Mouse (Mus musculus) forebrain, postnatal 0 days (tissue): ENCODE measurements around the gene Gm28051. TPM values are rescaled to one million over a fixed set of nuclear protein-coding genes. Genes with fewer than 3 reads are reported as not detected.

Experiments used
- ATAC-seq: fragments of 200-750 bp; cut with Nextera tagmentation; 2 replicates; pipeline ENCODE4 v1.8.0; 2017; ENCODE audit warnings: mild to moderate bottlenecking, moderate library complexity
- DNase-seq: peaks from one replicate; pipeline ENCODE4 v3.0.0-alpha.2; 2015
- H3K27ac ChIP-seq: fragments of 300-500 bp; sonication (generic); 2 replicates; pipeline ENCODE4 v1.5.1; 2014; ENCODE audit warnings: low read depth, mild to moderate bottlenecking, antibody characterized with exemption, low read length, moderate library complexity, mixed read lengths
- H3K27me3 ChIP-seq: fragments of 300-500 bp; sonication (generic); 2 replicates; pipeline ENCODE4 v1.6.1; 2014; ENCODE audit warnings: mild to moderate bottlenecking, low read length, mixed read lengths; ENCODE audit not compliant: insufficient read depth
- H3K36me3 ChIP-seq: fragments of 300-500 bp; sonication (generic); 2 replicates; pipeline ENCODE4 v1.6.1; 2014; ENCODE audit warnings: mild to moderate bottlenecking, moderate library complexity; ENCODE audit not compliant: insufficient read depth
- H3K4me1 ChIP-seq: fragments of 300-500 bp; sonication (generic); 2 replicates; pipeline ENCODE4 v1.6.1; 2014; ENCODE audit warnings: antibody characterized with exemption; ENCODE audit not compliant: insufficient read depth
- H3K4me2 ChIP-seq: fragments of 300-500 bp; sonication (generic); 2 replicates; pipeline ENCODE4 v1.6.1; 2014; ENCODE audit warnings: low read depth, mild to moderate bottlenecking, moderate library complexity
- H3K4me3 ChIP-seq: fragments of 300-500 bp; sonication (generic); 2 replicates; pipeline ENCODE4 v1.5.1; 2014; ENCODE audit warnings: low read depth, low read length, mixed read lengths
- H3K9ac ChIP-seq: fragments of 300-500 bp; sonication (generic); 2 replicates; pipeline ENCODE4 v1.6.1; 2014; ENCODE audit warnings: mild to moderate bottlenecking
- H3K9me3 ChIP-seq: fragments of 300-500 bp; sonication (generic); 2 replicates; pipeline ENCODE4 v1.6.1; 2016; ENCODE audit warnings: low read length
- CTCF ChIP-seq: sonication (generic); IDR thresholded peaks from 2 replicates; pipeline ENCODE4 v1.5.1; 2016; ENCODE audit warnings: antibody characterized with exemption, control low read depth, low read depth
- WGBS: fragments of 180-500 bp; shearing (Covaris S2); extraction: QIAGEN DNeasy Blood & Tissue Kit; methylation state at CpG from one replicate; pipeline ENCODE4 v1.1.7; 2014; 5-methylcytosine and 5-hydroxymethylcytosine counted together
- polyA plus RNA-seq: library from polyadenylated mRNA; unstranded; fragments of >200 nt; fragmentation: Nextera tagmentation; extraction: Ambion mirVana; gene quantifications from 2 replicates; pipeline ENCODE4 v1.2.1, GENCODE M21; 2015
- total RNA-seq: library from RNA; depleted of rRNA; stranded (reverse); fragments of >200 nt; gene quantifications from 2 replicates; pipeline ENCODE4 v1.2.3, GENCODE M21; 2014

The Gm28051 gene
- total and polyA plus RNA-seq, 2 experiments from 2014 or later = not detected

GRCm38 (mm10) chr12:102703441-102703840 lies 54.1 kb downstream of the Gm28051 start:
- Histone ChIP-seq H3K4me1 (peaks cover 36% of the 10 kb centered on the region), H3K27ac (peak overlapping the region; percentile 96), H3K9me3 (no peaks in the 10 kb centered on the region), H3K4me3 (peak overlapping the region; percentile 88), H3K27me3 (no peaks in the 10 kb centered on the region), H3K36me3 (no peaks in the 10 kb centered on the region), H3K4me2 (peak overlapping the region; percentile 79), H3K9ac (peak overlapping the region; percentile 90)
- WGBS = 11% methylated on average over 6 of the region's 6 CpGs
- ATAC-seq = no peak
- no peak for TF ChIP-seq CTCF
- no peak for DNase-seq

DNA sequence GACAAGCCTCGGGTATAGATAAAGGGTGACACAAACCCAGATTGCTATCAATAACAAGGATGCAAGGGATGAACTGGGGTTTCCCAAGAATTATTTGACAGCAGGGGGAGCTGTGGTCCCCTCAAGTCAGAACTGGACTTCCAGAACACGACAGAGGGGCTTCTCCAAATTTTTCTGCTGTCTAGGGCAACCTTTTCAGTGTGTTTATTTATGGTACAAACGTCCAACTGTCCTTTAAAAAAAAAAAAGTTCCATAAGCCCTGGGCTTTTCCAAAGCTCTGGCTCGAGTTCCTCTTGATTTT lies 54.5 kb downstream of the Gm28051 start:
- Histone ChIP-seq H3K27ac (peak overlapping the region; percentile 96), H3K27me3 (no peaks in the 10 kb centered on the region), H3K4me3 (peak overlapping the region; percentile 88), H3K4me1 (peaks cover 40% of the 10 kb centered on the region), H3K9ac (peak overlapping the region; percentile 90), H3K36me3 (no peaks in the 10 kb centered on the region), H3K9me3 (no peaks in the 10 kb centered on the region), H3K4me2 (peak overlapping the region; percentile 79)
- ATAC-seq (no peak), DNase-seq (peak; percentile 59)
- peak; percentile 48 for TF ChIP-seq CTCF
- 3% methylated on average over 4 of the region's 4 CpGs for WGBS

- 5% methylated on average over 15 of the region's 15 CpGs for WGBS
These were observed 55.0 kb downstream of the Gm28051 start for GRCm38 (mm10) chr12:102702356-102703110.

GRCm38 (mm10) chr12:102701691-102702207 lies 55.8 kb downstream of the Gm28051 start:
- H3K9ac ChIP-seq = no peak overlapping the region; the same call in 1 of the 2 replicates
- TF ChIP-seq CTCF = no peak
- peaks cover 42% of the 10 kb centered on the region for H3K4me1 ChIP-seq

More at GRCm38 (mm10) chr12:102702356-102703110, 55.0 kb downstream of the Gm28051 start:
- H3K9ac ChIP-seq = peak overlapping the region; percentile 37
- H3K36me3 ChIP-seq = no peaks in the 10 kb centered on the region
- DNase-seq (peak; percentile 92), ATAC-seq (no peak)
- peak overlapping the region; percentile 79 for H3K4me2 ChIP-seq
- peak overlapping the region; percentile 96; the same call in 1 of the 2 replicates for H3K27ac ChIP-seq
- peak overlapping the region; percentile 88 for H3K4me3 ChIP-seq
- H3K9me3 ChIP-seq = no peaks in the 10 kb centered on the region
- peaks cover 42% of the 10 kb centered on the region for H3K4me1 ChIP-seq
- H3K27me3 ChIP-seq = no peaks in the 10 kb centered on the region
- TF ChIP-seq CTCF = peak; percentile 79

DNA sequence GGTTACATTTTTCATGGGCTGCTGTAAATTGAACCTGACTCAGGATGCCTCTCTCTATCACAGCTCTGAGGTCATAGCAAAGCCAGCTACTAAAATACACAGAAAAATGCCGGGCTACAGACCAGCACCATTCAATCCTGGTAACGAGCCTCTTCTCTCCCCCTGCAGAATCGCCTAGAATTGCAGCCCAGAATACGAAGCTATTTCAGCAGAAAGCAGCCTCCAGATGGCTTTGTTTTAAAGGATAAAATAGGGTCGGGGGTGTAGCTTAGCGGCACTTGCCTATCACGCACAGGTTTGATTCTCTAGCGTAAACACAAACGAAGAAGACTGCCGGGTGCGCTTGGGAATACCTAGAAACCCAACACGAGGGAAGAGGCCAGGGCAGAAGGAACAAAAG lies 57.1 kb downstream of the Gm28051 start:
- WGBS = 30% methylated on average over 12 of the region's 12 CpGs
- Histone ChIP-seq H3K4me3 (no peak overlapping the region), H3K27ac (peak overlapping the region; percentile 47), H3K27me3 (no peaks in the 10 kb centered on the region), H3K9ac (no peak overlapping the region), H3K9me3 (no peaks in the 10 kb centered on the region), H3K4me2 (peak overlapping the region; percentile 29), H3K36me3 (no peaks in the 10 kb centered on the region), H3K4me1 (peaks cover 36% of the 10 kb centered on the region)
- DNase-seq (peak; percentile 58), ATAC-seq (no peak)
- TF ChIP-seq CTCF = peak; percentile 36

More at GRCm38 (mm10) chr12:102701691-102702207, 55.8 kb downstream of the Gm28051 start:
- no peaks in the 10 kb centered on the region for H3K36me3 ChIP-seq
- WGBS = 95% methylated on average over 5 of the region's 5 CpGs
- DNase-seq = no peak
- H3K4me3 ChIP-seq = no peak overlapping the region
- H3K27ac ChIP-seq = no peak overlapping the region
- no peaks in the 10 kb centered on the region for H3K9me3 ChIP-seq
- no peaks in the 10 kb centered on the region for H3K27me3 ChIP-seq
- H3K4me2 ChIP-seq = peak overlapping the region; percentile 79
- ATAC-seq = no peak

DNA sequence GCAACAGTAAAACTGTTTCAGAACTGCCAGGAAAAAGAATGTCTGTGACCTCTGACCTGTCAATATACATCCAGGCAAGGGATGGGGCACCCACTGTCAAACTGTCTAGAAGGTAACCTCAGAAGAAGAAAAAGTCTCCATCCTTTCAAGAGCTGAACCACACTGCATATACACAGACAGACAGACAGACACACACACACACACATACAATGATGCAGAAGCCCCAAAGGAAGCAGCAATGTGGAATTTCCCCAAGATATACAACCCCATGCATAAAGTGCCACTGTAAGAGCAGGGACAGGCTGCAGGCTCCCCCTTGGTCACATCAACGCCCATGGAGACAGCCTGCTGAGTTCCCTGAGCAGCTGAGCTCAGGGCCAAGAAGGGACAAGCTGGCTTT lies 58.4 kb downstream of the Gm28051 start:
- DNase-seq (no peak), ATAC-seq (no peak)
- Histone ChIP-seq H3K4me3 (no peak overlapping the region), H3K4me1 (peaks cover 35% of the 10 kb centered on the region), H3K4me2 (no peak overlapping the region), H3K27me3 (no peaks in the 10 kb centered on the region), H3K36me3 (no peaks in the 10 kb centered on the region), H3K9ac (no peak overlapping the region), H3K27ac (no peak overlapping the region), H3K9me3 (no peaks in the 10 kb centered on the region)
- 14% methylated on average over 1 of the region's 1 CpGs for WGBS
- no peak for TF ChIP-seq CTCF

GRCm38 (mm10) chr12:102698089-102698684 lies 59.4 kb downstream of the Gm28051 start:
- H3K4me3 ChIP-seq = no peak overlapping the region
- no peak for TF ChIP-seq CTCF
- ATAC-seq = peak; percentile 32
- H3K27me3 ChIP-seq = no peaks in the 10 kb centered on the region
- no peak for DNase-seq
- H3K4me1 ChIP-seq = peaks cover 35% of the 10 kb centered on the region
- no peak overlapping the region for H3K27ac ChIP-seq
- no peak overlapping the region for H3K4me2 ChIP-seq
- 16% methylated on average over 1 of the region's 1 CpGs for WGBS
- no peaks in the 10 kb centered on the region for H3K36me3 ChIP-seq
- H3K9ac ChIP-seq = no peak overlapping the region
- no peaks in the 10 kb centered on the region for H3K9me3 ChIP-seq
